Mouse (Mus musculus) urinary bladder, adult 18-20 months (tissue): Measurements from ENCODE around the gene Zfp870.
A peak's percentile ranks its signal among the peaks of the same experiment; 100 is the strongest.
"Not testable (repeated sequence)": the region's sequence is repeated elsewhere in the genome, so short reads cannot be mapped to it uniquely, and the experiment has no call there.

Experiments
- DNase-seq, 2 experiments: peaks; one replicate each; pipeline ENCODE4 v3.0.0; 2022; ENCODE audit warnings: low spot score in 2 of 2, mixed read lengths in 2 of 2

The Zfp870 gene

DNA sequence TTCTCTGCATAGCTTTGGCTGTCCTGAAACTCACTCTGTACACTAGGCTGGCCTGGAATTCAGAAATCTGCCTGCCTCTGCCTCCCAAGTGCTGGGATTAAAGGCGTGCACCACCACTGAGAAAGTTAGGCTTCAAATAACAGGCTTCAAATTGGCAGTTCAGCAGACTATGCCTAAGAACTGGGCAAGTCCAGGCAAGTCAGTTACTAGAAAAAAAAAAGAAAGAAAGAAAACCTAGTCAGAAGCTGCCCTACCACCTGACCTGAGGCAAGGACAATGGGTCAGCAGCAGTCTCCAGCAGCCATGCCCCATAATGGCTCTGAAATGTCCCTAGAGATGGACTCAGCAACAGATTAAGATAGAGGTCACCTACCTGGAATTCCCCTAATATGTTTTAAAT lies 20.0 kb downstream of the Zfp870 start:
- no peak for DNase-seq

DNA sequence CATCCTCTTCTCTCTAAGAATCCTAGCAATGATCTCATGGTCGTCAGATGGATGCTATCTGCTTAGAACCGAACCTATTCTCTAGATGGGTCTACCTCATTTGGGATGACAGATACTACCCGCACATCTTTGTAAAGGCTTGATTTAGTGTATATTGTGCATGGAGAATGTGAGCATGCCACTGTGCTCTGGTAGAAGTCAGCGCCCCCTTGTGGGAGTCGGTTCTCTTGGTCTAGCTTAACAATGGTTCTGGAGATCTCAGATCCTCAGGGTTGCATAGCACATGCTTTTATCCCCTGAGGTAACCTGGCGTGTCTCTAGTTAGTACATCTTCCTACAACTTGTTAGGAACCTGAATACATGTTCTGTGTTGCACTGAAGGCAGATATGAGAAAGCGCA lies 24.2 kb downstream of the Zfp870 start:
- not testable (repeated sequence) for DNase-seq

DNA sequence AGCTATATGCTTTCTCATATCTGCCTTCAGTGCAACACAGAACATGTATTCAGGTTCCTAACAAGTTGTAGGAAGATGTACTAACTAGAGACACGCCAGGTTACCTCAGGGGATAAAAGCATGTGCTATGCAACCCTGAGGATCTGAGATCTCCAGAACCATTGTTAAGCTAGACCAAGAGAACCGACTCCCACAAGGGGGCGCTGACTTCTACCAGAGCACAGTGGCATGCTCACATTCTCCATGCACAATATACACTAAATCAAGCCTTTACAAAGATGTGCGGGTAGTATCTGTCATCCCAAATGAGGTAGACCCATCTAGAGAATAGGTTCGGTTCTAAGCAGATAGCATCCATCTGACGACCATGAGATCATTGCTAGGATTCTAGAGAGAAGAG lies 34.7 kb downstream of the Zfp870 start:
- DNase-seq = not testable (repeated sequence)

DNA sequence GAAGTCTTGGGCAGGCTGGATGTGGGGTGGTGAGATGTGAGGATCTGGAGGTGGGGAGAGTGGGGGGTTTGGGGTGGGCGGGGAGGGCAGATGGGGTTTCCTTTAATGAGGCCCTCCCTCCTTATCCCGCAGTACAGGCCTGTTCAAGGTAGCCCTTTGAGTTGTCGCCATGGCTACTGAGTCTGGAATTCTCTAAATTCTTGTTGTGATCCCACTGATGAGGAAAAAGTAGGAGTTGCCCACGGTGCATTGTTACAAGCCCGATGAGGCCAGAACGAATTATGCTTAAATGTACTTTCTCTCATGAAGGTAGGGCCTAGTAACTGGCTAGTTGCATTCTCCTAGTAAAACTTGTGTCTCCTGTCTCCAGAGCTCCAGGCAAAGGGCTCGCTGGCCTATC lies 39.9 kb downstream of the Zfp870 start:
- DNase-seq = no peak

DNA sequence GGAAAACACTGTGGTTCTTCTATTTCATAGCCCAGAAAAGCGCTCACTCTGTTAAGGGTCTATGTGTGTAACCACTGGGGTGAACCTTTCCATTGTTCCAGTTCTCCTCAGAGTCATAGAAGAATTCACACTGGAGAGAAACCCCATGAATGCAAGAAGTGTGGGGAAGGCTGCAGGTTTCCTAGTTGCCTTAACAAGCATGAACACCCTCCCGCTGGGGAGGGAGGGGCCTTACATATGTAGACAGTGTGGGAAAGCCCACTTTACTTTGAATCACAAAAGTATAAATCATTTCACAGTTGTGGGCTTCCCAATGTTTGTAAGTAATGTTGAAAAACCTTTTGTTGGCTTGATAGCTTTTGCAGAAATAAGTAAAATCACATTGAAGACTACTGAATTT lies 50.1 kb downstream of the Zfp870 start:
- no peak for DNase-seq

DNA sequence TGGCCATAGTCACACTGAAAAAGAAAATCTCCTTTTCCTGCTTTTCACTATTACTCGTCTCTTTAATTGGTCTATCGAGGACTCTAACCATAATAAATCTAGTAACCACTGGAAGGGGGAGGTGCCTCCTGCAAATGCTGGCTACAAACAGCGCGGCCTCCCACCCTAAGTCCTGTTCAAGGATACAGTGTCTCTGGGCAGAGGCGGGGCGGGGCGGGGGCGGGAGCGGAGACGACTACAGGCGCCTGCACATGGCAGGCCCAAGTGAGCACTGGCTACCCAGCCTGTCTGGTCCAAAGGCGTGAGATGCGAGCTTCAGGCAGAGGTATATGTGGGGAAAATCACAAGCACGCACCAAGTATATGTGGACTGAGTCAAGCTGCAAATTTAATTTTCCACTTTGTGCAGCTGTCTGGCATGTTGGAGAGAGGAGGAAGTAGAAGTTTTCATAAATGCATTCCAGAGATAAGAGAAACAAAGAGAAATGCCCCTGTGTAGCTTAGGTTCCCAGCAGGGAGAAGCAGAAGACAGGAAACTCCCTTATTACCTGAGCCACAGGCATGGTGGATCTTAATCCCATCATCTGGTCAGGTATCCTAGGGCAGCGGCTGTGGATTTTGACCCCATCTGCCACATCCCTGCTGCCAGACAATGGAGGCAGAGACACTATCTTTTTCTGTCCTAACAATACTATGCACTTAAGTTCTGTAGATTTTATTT lies 52.2 kb downstream of the Zfp870 start:
- DNase-seq = no peak

DNA sequence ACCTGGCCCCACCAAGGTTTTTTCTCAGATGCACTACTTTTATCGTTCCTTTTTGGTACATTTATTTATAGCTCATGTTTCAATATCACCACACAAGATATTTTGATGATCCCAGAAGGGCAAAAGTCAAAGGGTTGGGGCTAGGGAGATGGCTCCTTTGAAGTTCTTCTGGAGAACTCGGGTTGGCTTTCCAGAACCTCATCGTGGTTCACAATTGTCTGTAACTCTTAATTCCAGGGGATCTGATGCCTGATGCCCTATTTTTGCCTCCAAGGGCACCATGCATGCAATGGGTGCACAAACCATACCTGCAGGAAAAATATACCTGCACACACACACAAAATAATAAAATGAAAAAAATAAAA lies 61.0 kb downstream of the Zfp870 start:
- no peak for DNase-seq

DNA sequence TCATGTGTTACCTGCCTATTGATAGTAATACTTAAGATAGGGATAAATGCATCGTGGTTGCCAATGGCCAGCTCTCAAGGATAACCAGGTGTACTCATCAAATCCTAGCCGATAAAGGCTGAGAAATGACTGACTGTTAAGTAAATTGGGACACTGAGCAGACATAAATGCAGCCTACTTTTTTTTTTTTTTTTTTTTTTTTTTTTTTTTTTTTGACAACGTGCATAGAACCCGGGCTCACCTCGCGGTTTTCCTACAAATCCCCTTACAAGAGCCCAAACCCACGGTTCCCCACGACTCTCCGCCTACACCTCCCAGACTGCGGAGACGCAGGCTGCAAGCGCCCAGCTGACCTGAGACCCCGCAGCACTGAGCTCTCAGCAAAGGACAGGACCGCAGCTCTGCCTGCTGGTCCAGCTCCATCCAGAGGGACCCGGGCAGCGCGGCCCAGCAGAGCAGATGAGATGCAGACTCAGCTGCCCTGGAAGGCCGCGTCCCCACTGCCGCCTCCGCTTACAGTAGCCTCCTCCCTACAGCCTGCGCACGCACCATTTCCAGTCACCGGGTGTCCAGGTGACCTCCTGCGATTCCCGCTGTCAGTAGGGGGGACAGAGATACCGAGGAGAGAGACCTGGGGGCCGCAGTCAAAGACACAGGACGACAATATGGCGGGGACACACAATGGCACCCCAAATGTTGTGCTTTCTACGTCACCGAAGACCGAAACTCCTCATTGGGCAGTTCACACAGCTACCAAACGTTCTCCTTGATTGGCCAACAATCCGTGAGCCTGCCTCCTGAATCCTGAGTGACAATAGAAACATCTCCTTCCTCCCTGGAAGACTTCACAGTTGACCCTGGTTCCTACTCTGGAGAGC lies 61.7 kb downstream of the Zfp870 start, which contains the start of gene Zfp799:
Gene Zfp799, minus strand, starts transcription at position 722 of the 878 bp plus-strand sequence.
- DNase-seq = peak; percentile 59 to 60
